Mouse (Mus musculus): ENCODE measurements around the gene Rusc2.

DNA sequence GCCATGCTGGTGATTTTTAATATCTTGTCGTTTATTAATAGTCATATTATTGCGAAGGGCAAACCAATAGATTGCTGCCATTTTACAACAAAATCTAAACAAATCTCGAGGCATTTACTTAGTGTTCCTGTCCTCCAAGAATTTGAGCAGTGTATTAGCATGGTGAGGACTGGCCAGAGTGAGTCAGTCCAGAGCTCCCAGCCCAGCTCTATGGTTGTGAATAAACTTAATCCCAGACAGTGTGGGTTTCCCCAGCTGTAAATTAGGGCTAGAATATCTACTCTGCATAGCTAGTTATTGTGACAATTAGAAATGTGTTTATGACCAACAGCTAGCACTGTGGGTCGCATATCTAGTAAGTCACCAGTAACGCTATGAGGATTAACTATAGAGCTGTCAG, 14.6 kb downstream of the Rusc2 start:
- TF ChIP-seq POLR2A (IDR thresholded peaks at IDR 0.05; ENCODE audit: low read depth, low read length), result no peak
- TF ChIP-seq CTCF (IDR thresholded peaks at IDR 0.05; ENCODE audit: borderline replicate concordance, insufficient read depth, low read length), result no peak

All from embryonic fibroblast, embryonic 13.5 days (primary cell).